Mouse (Mus musculus) thymus, postnatal 4 days (tissue): ENCODE results near the gene Olfr94.
A peak's percentile ranks its signal among the peaks of the same experiment; 100 is the strongest.
"Not testable (repeated sequence)": the region's sequence is repeated elsewhere in the genome, so short reads cannot be mapped to it uniquely, and the experiment has no call there.

Experiments used
- DNase-seq: peaks from one replicate; pipeline ENCODE4 v3.0.0; 2021

Gene Olfr94

GRCm38 (mm10) chr17:37200894-37201293, at the start of gene Olfr94:
Olfr94 (minus strand) TSS chr17:37200994.
- DNase-seq, result no peak

DNA sequence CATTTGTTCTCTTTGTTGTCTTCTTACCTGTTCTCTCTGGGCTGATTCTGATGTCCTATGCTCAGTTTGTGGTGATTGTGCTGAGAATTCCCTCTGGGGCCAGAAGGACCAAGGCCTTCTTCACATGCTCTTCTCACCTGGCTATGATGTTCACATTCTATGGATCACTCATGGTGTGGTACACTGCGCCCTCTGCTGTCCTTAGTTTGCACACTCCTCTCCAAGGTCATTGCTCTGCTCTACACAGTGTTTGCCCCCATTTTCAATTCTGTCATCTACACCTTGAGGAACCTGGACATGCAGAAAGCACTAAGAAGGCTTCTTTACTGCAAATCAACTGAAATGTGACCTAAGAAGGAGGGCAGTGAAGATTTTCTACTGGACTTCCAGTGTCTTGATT, 49.8 kb upstream of the Olfr94 start:
- DNase-seq, result peak; percentile 52

GRCm38 (mm10) chr17:37249460-37249859, 48.7 kb upstream of the Olfr94 start:
- no peak for DNase-seq

GRCm38 (mm10) chr17:37246715-37247114, 45.9 kb upstream of the Olfr94 start:
- DNase-seq, result peak; percentile 64

DNA sequence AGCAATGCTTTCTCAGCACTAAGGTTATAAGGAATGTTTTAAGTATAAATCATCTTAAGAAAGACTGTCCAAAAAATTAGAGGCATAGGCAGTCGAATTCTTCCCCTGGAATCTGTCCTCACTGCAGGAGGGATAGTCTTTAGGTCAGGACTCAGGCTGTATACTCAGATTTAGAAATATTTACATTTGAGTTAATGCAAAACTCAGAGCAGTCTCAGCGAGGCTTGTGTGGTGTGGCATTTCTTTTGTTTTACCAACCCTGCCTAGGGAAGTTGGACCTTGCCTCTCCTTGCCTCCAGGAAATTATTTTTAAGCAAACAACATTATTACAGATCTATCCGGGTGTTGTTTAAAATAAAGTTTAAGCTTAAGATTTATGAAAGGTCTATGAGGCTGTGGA, 41.4 kb upstream of the Olfr94 start:
- DNase-seq, result no peak

GRCm38 (mm10) chr17:37237230-37237629, 36.4 kb upstream of the Olfr94 start, which contains the start of gene Olfr97:
Olfr97 (minus strand) TSS chr17:37237330.
- not testable (repeated sequence) for DNase-seq

DNA sequence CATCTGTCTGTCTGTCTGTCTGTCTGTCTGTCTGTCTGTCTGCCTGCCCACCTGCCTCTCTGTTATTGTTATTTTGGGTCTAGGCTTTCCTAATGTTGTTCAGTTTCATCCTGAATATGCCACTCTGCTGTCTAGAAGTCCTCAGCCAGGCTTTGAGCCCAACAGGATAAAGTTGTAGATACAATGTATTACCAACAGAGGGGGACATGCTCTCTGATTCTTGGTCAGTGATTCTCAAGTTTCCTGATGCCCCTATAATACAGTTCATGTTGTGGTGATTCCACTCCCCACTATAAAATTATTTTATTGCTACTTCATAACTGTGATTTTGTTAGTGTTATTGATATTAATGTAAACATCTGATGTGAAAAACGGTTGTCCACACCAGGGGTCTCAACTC, 21.1 kb upstream of the Olfr94 start:
- no peak for DNase-seq

- DNase-seq, result no peak
Measured at GRCm38 (mm10) chr17:37219846-37220245, 19.1 kb upstream of the Olfr94 start, which contains the start of gene Olfr96. Olfr96 (plus strand) TSS chr17:37220146.

- DNase-seq, result no peak
Measured at GRCm38 (mm10) chr17:37218486-37218885, 17.7 kb upstream of the Olfr94 start.

DNA sequence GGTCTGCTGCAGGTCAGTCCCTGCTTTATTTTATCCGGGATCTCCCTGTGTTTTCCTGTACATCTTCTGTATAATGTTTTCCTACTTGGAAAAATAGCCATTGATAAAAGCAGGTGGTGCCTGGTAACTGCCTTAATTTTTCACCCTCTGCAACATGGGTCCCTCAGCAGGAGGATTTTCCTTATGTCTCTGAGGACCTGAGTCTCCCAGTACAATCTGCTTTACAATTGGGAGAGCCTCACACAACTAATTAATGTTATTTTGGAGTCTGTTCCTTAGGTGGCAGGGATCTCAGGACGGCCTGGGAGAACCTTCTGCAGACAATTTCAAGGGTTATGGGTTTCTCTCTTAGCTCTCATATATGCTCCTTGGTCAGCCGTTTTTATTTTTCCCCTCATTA, 12.2 kb upstream of the Olfr94 start, which contains the start of gene Olfr95:
Gene Olfr95, minus strand, starts transcription at position 101 of the 400 bp plus-strand sequence.
- no peak for DNase-seq

GRCm38 (mm10) chr17:37210884-37211768, 10.3 kb upstream of the Olfr94 start:
- DNase-seq, result no peak

GRCm38 (mm10) chr17:37203917-37204236, 3.1 kb upstream of the Olfr94 start:
- no peak for DNase-seq

- DNase-seq, result peak; percentile 77
Measured at GRCm38 (mm10) chr17:37203206-37203916, 2.6 kb upstream of the Olfr94 start.

- peak; percentile 8 for DNase-seq
Measured at GRCm38 (mm10) chr17:37196845-37197724, 3.7 kb downstream of the Olfr94 start.

DNA sequence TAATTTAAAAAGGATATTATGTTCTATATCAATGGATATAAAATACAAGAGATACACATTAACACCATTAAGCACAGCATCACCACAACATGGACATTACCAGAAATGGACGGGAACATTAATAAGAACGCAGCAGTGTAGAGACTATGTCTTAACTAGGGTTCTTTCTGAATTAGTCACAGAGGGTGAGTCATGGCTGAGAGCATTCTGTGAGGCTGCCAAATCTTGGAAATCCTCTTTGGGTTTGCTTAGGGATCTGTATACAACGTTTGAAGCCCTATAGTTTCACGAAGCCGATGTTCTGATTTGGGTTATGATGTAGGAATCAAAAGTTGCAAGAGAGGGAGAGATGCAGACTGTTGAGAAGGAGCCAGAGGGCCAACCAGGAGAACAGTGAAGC, 6.0 kb downstream of the Olfr94 start:
- no peak for DNase-seq

DNA sequence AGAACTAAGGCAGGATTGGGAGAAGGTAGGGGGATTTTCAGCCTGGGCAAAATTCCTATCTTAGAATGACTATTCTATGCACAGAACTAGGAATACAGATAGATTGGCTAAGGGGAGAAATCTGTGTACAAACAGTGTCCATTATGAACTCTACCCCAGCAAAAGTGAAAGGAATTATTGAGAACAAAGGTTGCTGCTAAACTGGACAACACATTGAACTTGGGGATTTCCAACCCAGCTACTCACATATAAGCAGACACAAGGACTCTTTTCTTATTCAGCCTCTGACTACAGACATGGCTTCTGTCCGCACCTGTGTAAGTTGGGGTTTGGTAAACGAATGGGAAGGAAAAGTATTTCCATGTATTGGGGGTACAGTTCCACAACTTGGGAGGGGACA, 7.1 kb downstream of the Olfr94 start, which contains the start of gene Ubd:
Gene Ubd, plus strand, starts transcription at position 237 of the 400 bp plus-strand sequence.
- no peak for DNase-seq

- no peak for DNase-seq
Measured at GRCm38 (mm10) chr17:37193032-37193431, 7.8 kb downstream of the Olfr94 start.

DNA sequence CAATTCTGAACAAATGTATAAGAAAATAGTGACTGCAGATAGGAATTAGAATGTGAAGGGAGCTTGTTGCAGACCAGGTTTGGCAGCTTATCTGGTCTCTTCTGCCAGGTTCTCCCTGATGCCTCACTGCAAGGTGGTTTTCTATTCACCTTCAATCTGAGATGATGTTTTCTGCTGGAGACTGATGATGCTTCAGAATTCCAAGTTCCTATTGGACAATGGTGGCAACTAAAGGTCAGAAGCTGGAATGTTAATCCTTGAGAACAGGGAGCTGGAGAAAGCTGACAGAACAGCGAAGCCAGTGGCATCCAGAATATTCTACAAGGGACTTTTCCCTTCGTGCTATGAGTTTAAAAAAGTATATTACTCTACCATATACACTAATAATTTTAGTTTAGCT, 10.1 kb downstream of the Olfr94 start:
- no peak for DNase-seq

- DNase-seq, result no peak
Measured at GRCm38 (mm10) chr17:37185474-37185873, 15.3 kb downstream of the Olfr94 start.

- DNase-seq, result no peak
Measured at GRCm38 (mm10) chr17:37161394-37161793, 39.4 kb downstream of the Olfr94 start, which contains the start of gene Olfr93. Olfr93 (minus strand) TSS chr17:37161494.
